Mouse (Mus musculus) erythroblast, embryonic 14.5 days (primary cell): ENCODE measurements around the gene Phrf1.

Experiments used
- GATA1 ChIP-seq: IDR thresholded peaks from 2 replicates; pipeline ENCODE4 v1.6.1; 2012; ENCODE audit warnings: low read length, inconsistent platforms, mixed read lengths
- TAL1 ChIP-seq: IDR thresholded peaks from 3 replicates; pipeline ENCODE4 v1.6.1; 2012; ENCODE audit warnings: low read length, inconsistent platforms, mixed read lengths

DNA sequence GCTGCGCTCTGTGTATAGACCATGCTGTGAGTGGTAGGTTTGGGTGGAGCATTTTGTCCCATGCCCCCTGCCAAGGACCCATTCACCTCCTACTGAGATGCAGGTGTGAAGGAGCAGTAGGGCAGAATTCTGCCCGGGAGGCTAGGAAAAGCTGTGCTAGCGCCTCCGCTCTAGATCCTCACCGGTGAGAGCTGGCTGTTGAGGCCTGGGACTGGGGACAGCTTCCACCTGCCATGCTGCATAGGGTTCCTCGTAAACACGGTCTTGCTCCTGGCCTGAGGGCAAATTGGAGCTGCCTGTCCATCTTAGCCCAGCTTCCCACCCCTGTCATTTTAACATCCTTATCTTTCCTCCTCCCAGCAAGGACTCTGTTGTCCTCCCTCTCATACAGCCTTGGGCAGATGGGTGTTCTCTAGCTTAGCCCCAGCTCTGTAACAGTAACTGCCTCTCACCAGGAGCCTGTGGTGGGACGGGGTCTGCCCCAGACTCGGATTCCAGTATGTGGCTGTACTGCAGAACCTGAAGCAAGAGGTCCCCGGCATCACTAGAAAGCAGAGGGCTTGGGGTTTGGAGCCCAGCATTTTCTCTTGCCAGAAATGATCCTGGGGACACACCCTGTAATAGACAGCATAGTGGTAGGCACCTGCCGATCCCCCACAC is 35.6 kb downstream of the Phrf1 start:
- TF ChIP-seq GATA1 (no peak), TAL1 (no peak)
